Mouse (Mus musculus) embryo, embryonic 9.5 days (tissue): ENCODE measurements around the gene Cnot10.

Source experiments
- DNase-seq: peaks from one replicate; pipeline ENCODE4 v3.0.0-alpha.2; 2017; ENCODE audit errors: extremely low spot score

The Cnot10 gene

DNA sequence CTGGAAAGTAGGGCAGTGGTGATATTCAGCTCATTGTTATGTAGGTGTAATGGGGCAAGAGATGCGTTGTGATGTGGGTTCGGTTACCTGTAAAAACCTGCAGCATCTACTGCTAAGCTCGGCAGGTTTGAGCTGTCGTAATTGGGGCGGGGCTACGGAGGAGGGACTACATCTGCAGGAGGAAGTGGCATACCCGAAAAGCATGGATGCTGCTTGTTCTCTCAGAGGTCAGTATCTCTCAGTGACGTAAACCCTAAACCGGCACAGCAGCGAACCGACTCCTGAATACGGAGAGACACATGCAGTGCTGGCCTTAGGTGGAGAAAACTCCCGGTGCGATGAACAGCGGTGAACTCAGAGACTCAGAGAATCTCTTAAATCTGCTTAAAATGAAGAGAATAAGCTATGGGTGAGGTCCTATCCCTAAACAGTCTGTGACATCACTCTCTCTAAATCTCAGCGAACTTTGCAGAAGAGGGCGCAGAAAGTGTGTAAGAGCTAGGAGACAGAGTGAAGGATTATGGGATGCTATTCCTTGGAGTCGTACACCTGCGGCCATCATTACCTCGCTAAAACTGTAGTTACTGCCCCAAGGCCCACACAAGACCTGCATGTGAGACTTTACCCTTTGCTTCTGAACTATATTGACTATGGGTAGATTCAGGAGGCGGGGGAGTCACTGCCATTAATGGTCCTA is 11.1 kb upstream of the Cnot10 start:
- no peak for DNase-seq

GRCm38 (mm10) chr9:114649371-114649770 is 9.4 kb upstream of the Cnot10 start:
- no peak for DNase-seq

DNA sequence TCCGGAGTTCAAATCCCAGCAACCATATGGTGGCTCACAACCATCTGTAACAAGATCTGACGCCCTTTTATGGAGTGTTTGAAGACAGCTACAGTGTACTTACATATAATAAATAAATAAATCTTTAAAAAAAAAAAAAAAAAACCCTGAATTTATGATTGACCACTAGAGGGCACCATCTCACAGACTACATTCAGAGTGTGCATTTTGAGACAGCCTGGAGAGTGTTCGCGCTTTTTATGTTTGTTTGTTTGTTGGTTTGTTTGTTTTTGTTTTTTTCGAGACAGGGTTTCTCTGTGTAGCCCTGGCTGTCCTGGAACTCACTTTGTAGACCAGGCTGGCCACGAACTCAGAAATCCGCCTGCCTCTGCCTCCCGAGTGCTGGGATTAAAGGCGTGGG is 8.5 kb upstream of the Cnot10 start:
- DNase-seq: peak; percentile 27

DNA sequence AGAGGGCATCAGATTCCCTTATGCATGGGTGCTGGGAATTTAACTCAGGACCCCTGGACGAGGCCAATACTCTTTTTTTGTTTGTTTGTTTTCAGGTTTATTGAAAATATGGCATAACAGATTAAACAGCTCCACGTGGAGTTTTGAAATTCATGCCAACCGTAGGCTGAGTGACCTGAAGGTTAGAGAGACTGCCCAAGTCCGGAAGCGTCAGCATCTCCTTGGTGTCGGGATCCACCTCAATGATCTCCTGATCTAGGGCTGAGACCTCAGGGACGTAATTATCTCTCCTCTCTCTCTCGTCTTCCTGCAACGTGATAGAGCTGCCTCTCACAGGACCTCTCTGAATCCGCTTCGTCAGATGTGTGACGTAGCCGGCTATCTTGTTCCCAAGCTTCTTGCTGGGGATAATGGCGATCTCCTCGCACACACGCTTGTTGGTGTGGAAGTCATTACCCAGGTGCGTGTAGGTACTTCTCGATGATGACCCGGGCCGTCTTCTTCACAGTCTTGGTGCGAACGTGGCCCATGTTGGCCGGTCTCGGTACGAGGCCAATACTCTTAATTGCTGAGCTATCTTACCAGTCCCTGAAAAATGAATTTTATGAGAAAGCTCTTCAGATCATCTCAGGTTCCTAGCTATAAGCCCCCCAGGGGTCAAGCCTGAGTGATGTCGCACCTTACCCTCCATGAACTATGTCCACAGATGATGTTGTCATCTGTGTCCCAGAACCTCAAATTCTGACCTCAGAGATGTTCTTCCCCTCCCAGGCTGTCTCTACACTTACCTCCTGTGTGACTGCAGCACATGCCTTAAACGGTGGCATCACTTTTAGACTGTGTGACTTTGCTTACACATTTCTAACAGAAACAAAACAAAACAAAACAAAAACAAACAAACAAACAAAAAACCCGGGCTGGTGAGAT is 7.8 kb upstream of the Cnot10 start:
- DNase-seq: no peak

GRCm38 (mm10) chr9:114646556-114647505 is 6.8 kb upstream of the Cnot10 start:
- no peak for DNase-seq

- DNase-seq: no peak
Observed at GRCm38 (mm10) chr9:114639186-114639748, 717 bp downstream of the Cnot10 start.

GRCm38 (mm10) chr9:114636751-114637150 is 3.2 kb downstream of the Cnot10 start:
- no peak for DNase-seq

- DNase-seq: no peak
Observed at GRCm38 (mm10) chr9:114636150-114636549, 3.8 kb downstream of the Cnot10 start.

DNA sequence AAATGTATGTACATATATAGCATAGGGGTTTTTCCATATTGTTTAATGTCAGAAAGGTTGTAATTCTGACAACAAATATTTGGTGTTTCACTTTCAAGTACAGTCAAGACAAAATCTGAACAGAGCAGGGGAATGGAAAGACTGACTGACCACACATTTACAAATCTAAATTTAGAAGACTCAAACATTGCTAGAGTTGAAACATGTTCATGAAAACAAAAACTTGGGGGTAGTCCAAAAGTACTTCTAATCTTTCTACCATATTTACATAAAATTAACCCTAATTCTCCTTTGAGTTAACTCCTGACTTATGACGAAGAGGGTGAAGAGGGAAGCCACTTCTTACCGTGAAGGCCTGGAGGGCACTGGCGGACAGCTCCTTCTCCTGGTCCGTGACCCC is 7.7 kb downstream of the Cnot10 start:
- DNase-seq: no peak

DNA sequence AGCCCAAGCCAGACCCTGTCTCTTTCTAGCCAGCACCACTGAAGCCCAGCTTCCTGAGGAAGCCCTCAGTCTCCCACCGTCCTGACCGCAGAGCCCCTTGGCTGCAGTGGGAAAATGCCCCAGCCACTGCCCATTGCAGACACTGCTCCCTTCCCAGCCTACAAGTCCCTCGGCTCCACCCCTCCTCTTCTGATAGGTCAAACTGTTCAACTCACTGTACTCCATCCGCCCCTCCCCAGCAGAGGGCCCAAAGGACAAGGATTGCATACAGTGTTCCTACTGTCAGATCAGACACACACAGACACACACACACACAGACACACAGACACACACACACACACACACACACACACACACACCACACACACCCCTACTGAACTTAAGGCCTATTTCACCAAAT is 13.3 kb downstream of the Cnot10 start:
- DNase-seq: no peak

DNA sequence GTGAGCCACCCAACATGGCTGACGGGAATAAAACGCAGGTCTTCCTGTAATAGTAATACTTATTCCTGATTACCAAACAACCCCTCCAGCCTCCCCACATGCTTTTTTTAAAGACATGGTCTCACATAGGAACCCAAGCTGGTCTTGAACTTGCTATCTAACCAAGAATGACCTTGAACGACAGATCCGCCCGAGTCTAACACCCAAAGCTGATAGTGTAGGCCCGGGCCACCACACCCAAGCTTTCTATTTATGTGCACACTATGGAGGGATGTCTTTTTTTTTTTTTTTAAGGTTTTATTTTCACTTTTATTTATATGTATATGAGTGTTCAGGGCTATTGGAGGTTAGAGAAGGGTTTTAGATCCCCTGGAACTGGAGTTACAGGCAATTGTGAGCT is 15.8 kb downstream of the Cnot10 start:
- DNase-seq: no peak

DNA sequence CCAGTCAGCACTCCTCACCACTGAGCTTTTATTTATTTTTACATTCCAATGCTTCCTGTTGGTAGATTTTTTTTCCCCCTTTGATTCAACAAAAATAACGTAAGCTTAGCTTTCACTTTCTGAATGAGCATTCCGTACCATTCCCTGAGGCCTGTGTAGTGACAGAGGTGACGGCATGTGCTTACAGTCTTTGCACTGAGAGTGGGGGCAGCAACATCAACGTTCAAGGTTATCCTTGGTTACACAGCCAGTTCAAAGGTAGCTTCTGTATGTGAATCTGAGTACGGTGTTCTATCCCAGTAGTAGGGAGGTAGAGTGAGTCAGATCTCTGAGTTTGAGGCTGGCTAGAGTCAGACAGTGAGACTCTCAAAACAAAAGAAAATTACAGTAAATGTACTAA is 18.8 kb downstream of the Cnot10 start:
- DNase-seq: no peak

- no peak for DNase-seq
Observed at GRCm38 (mm10) chr9:114614176-114614953, 25.6 kb downstream of the Cnot10 start.

GRCm38 (mm10) chr9:114613026-114613425 is 27.0 kb downstream of the Cnot10 start:
- DNase-seq: no peak

DNA sequence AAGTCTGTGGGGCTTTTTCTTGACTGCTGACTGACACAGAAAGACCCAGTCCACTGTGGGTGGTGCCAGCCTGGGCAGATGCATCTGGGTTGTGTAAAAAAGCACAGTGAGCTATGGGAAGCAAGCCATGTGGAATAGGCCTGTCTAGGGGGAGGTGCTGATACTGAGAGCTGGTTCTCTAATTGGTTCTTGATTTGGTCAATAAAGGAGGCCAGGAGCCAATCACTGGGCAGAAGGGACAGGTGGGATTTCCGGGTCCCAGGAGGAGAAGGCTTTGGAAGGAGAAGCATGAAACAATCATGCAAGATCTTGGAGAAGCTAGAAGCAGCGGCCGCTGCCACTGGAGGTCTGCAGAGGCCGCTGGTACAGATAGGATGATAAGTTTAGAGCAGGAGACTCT is 27.4 kb downstream of the Cnot10 start:
- DNase-seq: no peak

GRCm38 (mm10) chr9:114610266-114610665 is 29.7 kb downstream of the Cnot10 start:
- no peak for DNase-seq

GRCm38 (mm10) chr9:114603876-114604540 is 36.0 kb downstream of the Cnot10 start:
- no peak for DNase-seq

GRCm38 (mm10) chr9:114601096-114601495 is 38.9 kb downstream of the Cnot10 start:
- no peak for DNase-seq

- DNase-seq: no peak
Observed at GRCm38 (mm10) chr9:114585017-114585345, 55.0 kb downstream of the Cnot10 start.
